Mouse (Mus musculus): ENCODE results near the gene Hoxb8.

The Hoxb8 gene

GRCm38 (mm10) chr11:96301837-96302236 is 20.1 kb downstream of the Hoxb8 start:
- DNase-seq = peak; percentile 90

GRCm38 (mm10) chr11:96302381-96303150 is 20.9 kb downstream of the Hoxb8 start:
- DNase-seq = no peak

GRCm38 (mm10) chr11:96303151-96304099 is 21.7 kb downstream of the Hoxb8 start, which contains the start of gene Hoxb5:
TSS of gene Hoxb5 (plus strand) at chr11:96303336.
- peak; percentile 93 for DNase-seq

- DNase-seq = no peak
Observed at GRCm38 (mm10) chr11:96304381-96305195, 22.9 kb downstream of the Hoxb8 start.

GRCm38 (mm10) chr11:96305505-96306182 is 23.9 kb downstream of the Hoxb8 start:
- DNase-seq = peak; percentile 24

- DNase-seq = peak; percentile 45
Observed at GRCm38 (mm10) chr11:96306183-96306907, 24.6 kb downstream of the Hoxb8 start.

GRCm38 (mm10) chr11:96306908-96307269 is 25.2 kb downstream of the Hoxb8 start:
- DNase-seq = peak; percentile 67

- peak; percentile 27 for DNase-seq
Observed at GRCm38 (mm10) chr11:96308763-96309162, 27.1 kb downstream of the Hoxb8 start.

GRCm38 (mm10) chr11:96309288-96309687 is 27.6 kb downstream of the Hoxb8 start:
- peak; percentile 76 for DNase-seq

GRCm38 (mm10) chr11:96310183-96310938 is 28.7 kb downstream of the Hoxb8 start:
- peak; percentile 52 for DNase-seq

GRCm38 (mm10) chr11:96311097-96311496 is 29.4 kb downstream of the Hoxb8 start:
- DNase-seq = peak; percentile 71

GRCm38 (mm10) chr11:96311520-96312417 is 30.1 kb downstream of the Hoxb8 start:
- peak; percentile 90 for DNase-seq

GRCm38 (mm10) chr11:96313134-96313533 is 31.4 kb downstream of the Hoxb8 start:
- DNase-seq = peak; percentile 24

GRCm38 (mm10) chr11:96313806-96314428 is 32.2 kb downstream of the Hoxb8 start:
- DNase-seq = peak; percentile 37

GRCm38 (mm10) chr11:96314671-96315343 is 33.1 kb downstream of the Hoxb8 start:
- DNase-seq = peak; percentile 73

- DNase-seq = no peak
Observed at GRCm38 (mm10) chr11:96315344-96315681, 33.6 kb downstream of the Hoxb8 start.

GRCm38 (mm10) chr11:96316696-96317607 is 35.2 kb downstream of the Hoxb8 start:
- no peak for DNase-seq

Measured in kidney, adult 9 months (tissue).